Mouse (Mus musculus): ENCODE data around the gene Map4k2.

Map4k2 gene

GRCm38 (mm10) chr19:6315573-6315972 is 25.4 kb upstream of the Map4k2 start:
- DNase-seq (ENCODE audit: low spot score in 2 of 2): no peak

GRCm38 (mm10) chr19:6318145-6318544 is 22.8 kb upstream of the Map4k2 start:
- no peak for DNase-seq (ENCODE audit: low spot score in 2 of 2)

DNA sequence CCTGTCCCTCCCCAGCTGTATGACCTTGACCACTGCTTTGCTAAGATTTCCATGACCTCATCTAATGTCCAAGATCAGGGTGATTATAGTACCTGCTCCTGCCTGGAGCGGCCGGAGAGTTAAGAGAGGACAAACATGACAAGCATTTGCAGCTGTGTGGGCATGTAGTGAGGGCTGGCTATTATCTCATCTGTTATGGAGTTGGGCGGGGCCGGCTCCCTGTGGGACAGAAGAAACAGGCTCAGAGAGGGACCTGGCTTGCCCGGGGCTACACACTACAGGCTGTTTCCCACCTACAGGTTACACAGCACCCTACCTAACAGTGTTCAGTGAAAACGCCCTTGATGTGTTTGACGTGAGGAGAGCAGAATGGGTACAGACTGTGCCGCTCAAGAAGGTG is 19.6 kb upstream of the Map4k2 start:
- DNase-seq (ENCODE audit: low spot score in 2 of 2): no peak

- no peak for DNase-seq (ENCODE audit: low spot score in 2 of 2)
These were observed 18.9 kb upstream of the Map4k2 start for GRCm38 (mm10) chr19:6321786-6322621.

GRCm38 (mm10) chr19:6324751-6325150 is 16.2 kb upstream of the Map4k2 start:
- DNase-seq (ENCODE audit: low spot score in 2 of 2): no peak

- DNase-seq (ENCODE audit: low spot score in 2 of 2): no peak
These were observed 9.8 kb upstream of the Map4k2 start for GRCm38 (mm10) chr19:6331178-6331577.

DNA sequence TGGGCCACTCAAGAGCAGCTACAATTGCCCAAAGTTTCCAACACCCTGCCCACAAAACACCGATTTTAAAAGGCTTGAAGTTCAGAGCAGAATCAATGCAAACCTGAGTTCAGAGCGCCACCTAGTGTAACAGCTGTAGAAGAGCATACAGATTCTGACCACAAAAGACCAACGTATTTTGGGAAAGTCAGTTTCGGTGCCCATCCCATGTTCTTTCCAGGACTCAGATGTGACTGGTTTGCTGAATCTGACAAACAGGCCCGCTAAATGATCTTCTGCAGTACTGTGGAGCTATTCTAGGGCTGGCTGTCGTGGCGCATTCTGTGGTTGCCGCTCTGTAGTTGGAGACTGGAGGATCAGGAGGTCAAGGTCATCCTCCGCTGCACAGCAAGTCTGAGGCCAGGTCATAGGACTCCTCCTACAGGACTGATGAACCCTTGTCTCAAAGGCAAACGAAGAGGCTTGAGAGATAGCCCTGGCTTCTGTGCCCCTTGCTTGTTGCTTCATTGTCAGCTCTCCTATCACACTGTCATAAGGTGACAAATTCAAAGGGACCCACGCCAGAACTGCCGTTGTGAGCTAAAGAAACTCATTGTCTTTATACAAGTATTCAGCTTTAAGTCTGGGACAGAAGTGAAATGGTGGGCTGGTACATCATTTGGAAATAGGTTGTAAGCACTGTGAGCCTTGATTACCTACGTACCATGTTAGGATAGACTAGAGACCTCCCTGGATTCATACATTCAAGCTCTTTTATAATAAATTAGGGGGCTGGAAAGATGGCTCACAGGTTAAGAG is 9.0 kb upstream of the Map4k2 start:
- DNase-seq (ENCODE audit: low spot score in 2 of 2): peak in 1 of 2 experiments; percentile 81

- no peak for DNase-seq (ENCODE audit: low spot score in 2 of 2)
These were observed 7.0 kb upstream of the Map4k2 start for GRCm38 (mm10) chr19:6333761-6334595.

DNA sequence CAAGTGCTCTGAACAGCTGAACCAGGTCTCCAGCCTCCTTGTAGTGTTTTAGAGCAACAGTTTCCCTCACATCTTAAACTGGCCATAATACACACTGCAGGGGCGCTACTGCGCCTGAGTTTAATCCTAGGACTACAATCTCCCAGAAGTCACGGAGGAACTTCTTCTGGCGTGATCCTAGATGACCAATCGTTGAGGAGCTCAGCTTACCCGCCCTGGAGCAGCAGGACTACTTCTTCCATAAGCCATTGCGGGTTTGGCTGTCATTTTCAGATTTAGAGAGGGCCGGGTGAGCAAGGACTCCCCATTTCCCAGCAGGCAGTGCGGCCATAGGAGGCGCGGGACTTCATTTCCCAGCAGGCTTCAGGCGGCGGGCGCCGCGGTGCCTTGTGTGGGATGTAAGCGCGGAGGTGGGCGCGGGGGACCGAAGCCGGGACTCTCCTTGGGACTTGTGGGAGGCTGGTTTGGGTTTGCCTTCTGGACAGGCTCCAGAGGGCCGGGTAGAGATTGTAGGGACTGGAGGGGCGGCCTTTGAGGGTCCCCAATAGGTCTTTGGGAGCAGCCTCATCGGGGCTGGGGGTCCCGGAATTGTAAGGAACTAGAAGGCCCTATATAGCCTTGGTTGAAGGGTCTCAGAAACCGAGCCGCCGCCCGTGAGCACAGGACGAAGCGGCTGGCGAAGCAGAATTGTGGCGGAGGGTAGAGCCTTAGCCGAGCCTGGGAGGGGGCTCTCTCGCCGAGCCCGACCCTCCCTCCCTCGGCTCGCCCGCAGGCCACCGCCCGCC is 6.1 kb upstream of the Map4k2 start, which contains the start of gene Men1:
Men1 (plus strand) TSS at position 307 of the 785 bp plus-strand sequence.
- peak; percentile 86 to 87 for DNase-seq (ENCODE audit: low spot score in 2 of 2)

- DNase-seq (ENCODE audit: low spot score in 2 of 2): peak in 1 of 2 experiments; percentile 25
These were observed 5.5 kb upstream of the Map4k2 start for GRCm38 (mm10) chr19:6335458-6335827.

- no peak for DNase-seq (ENCODE audit: low spot score in 2 of 2)
These were observed 4.0 kb upstream of the Map4k2 start for GRCm38 (mm10) chr19:6336920-6337319.

- no peak for DNase-seq (ENCODE audit: low spot score in 2 of 2)
These were observed 2.8 kb upstream of the Map4k2 start for GRCm38 (mm10) chr19:6338171-6338570.

- no peak for DNase-seq (ENCODE audit: low spot score in 2 of 2)
These were observed 2.2 kb upstream of the Map4k2 start for GRCm38 (mm10) chr19:6338716-6339115.

- DNase-seq (ENCODE audit: low spot score in 2 of 2): no peak
These were observed 1.7 kb upstream of the Map4k2 start for GRCm38 (mm10) chr19:6339191-6339590.

DNA sequence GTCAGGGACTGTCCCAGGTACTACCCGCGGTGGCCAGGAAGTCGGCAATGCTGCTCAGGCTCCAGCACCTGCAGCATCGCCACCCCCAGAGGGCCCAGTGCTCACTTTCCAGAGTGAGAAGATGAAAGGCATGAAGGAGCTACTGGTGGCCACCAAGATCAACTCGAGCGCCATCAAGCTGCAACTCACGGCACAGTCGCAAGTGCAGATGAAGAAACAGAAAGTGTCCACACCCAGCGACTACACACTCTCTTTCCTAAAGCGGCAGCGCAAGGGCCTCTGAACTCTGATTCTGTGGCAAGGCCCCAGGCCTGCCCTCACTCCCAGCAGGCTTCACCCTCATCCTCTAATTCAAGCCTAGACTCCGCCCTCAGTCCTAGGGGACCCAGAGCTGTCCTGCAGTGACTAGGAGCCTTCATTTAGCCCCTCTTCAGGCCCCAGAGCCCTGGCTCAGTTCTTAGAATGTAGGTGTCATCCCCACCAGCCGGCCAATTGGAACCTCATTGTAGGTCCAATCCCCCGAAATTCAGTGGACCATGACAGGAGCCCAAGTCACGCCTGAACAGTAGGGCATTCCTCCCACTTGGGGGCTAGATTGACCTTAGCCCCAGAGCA is 938 bp upstream of the Map4k2 start:
- peak; percentile 55 to 62 for DNase-seq (ENCODE audit: low spot score in 2 of 2)

- peak in 1 of 2 experiments; percentile 35 for DNase-seq (ENCODE audit: low spot score in 2 of 2)
These were observed 630 bp downstream of the Map4k2 start for GRCm38 (mm10) chr19:6341453-6342077.

DNA sequence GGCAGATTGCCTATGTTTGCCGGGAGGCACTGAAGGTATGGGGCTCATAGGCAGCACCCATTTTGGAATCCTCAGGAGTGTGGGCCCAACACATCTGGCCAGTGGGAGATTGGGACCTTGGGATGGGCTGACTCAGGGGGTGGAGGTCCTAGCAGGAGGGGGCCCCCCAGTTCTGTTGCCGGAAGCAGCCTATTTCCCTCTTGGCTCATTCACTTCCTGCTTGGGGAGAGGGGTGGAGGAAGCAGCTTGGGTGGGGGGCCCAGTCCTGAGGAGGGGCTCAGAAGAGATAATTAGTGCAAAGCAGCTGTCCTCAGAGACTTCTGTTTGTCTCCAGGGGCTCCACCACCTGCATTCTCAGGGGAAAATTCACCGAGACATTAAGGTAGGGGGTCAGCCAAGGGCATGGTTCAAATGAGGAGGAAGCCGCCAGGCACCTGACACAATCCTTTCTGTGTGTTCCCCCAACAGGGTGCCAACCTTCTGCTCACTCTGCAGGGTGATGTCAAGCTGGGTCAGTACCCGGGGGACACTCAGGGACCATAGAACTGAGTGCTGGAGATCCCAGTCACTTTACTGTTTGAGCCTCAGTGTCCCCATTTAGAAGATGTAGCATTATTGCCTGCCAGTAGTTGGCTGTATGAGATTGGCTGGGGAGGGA is 1.5 kb downstream of the Map4k2 start:
- peak in 1 of 2 experiments; percentile 46 for DNase-seq (ENCODE audit: low spot score in 2 of 2)

- peak in 1 of 2 experiments; percentile 32 for DNase-seq (ENCODE audit: low spot score in 2 of 2)
These were observed 2.4 kb downstream of the Map4k2 start for GRCm38 (mm10) chr19:6343066-6343925.

GRCm38 (mm10) chr19:6343996-6344395 is 3.1 kb downstream of the Map4k2 start:
- no peak for DNase-seq (ENCODE audit: low spot score in 2 of 2)
